Mouse (Mus musculus): ENCODE data around the gene Actn3. TPM values are rescaled to one million over a fixed set of nuclear protein-coding genes. Genes with fewer than 3 reads are reported as not detected.
A peak's percentile ranks its signal among the peaks of the same experiment; 100 is the strongest.

Actn3 gene
- total RNA-seq, 2 experiments from 2014 or later: 7,595 to 9,342 TPM

- DNase-seq (ENCODE audit: low spot score): no peak
Observed at GRCm38 (mm10) chr19:4863048-4863447, 14.7 kb downstream of the Actn3 start.

GRCm38 (mm10) chr19:4859081-4859480, 18.6 kb downstream of the Actn3 start:
- DNase-seq (ENCODE audit: low spot score): no peak

GRCm38 (mm10) chr19:4855951-4856350, 21.8 kb downstream of the Actn3 start:
- no peak for DNase-seq (ENCODE audit: low spot score)

- no peak for DNase-seq (ENCODE audit: low spot score)
Observed at GRCm38 (mm10) chr19:4855470-4855820, 22.3 kb downstream of the Actn3 start.

- peak; percentile 94 for DNase-seq (ENCODE audit: low spot score)
Observed at GRCm38 (mm10) chr19:4854552-4855469, 22.9 kb downstream of the Actn3 start, which contains the start of gene Ctsf. Ctsf (plus strand) TSS chr19:4855130.

GRCm38 (mm10) chr19:4850281-4850680, 27.4 kb downstream of the Actn3 start:
- DNase-seq (ENCODE audit: low spot score): no peak

- DNase-seq (ENCODE audit: low spot score): no peak
Observed at GRCm38 (mm10) chr19:4849800-4850199, 27.9 kb downstream of the Actn3 start.

- DNase-seq (ENCODE audit: low spot score): no peak
Observed at GRCm38 (mm10) chr19:4847490-4847889, 30.2 kb downstream of the Actn3 start.

- DNase-seq (ENCODE audit: low spot score): no peak
Observed at GRCm38 (mm10) chr19:4845846-4846245, 31.9 kb downstream of the Actn3 start.

- DNase-seq (ENCODE audit: low spot score): no peak
Observed at GRCm38 (mm10) chr19:4842611-4843010, 35.1 kb downstream of the Actn3 start.

- DNase-seq (ENCODE audit: low spot score): no peak
Observed at GRCm38 (mm10) chr19:4840848-4841247, 36.9 kb downstream of the Actn3 start.

- DNase-seq (ENCODE audit: low spot score): peak; percentile 98
Observed at GRCm38 (mm10) chr19:4839149-4839548, 38.6 kb downstream of the Actn3 start, which contains the start of the genes Ccs and Ccdc87. Ccs (minus strand) TSS chr19:4839332. Ccdc87 (plus strand) TSS chr19:4839366.

- no peak for DNase-seq (ENCODE audit: low spot score)
Observed at GRCm38 (mm10) chr19:4838526-4839140, 39.1 kb downstream of the Actn3 start.

GRCm38 (mm10) chr19:4837049-4837448, 40.7 kb downstream of the Actn3 start:
- no peak for DNase-seq (ENCODE audit: low spot score)

- no peak for DNase-seq (ENCODE audit: low spot score)
Observed at GRCm38 (mm10) chr19:4836096-4836495, 41.6 kb downstream of the Actn3 start.

GRCm38 (mm10) chr19:4833977-4834376, 43.7 kb downstream of the Actn3 start:
- DNase-seq (ENCODE audit: low spot score): peak; percentile 66

- peak; percentile 88 for DNase-seq (ENCODE audit: low spot score)
Observed at GRCm38 (mm10) chr19:4829156-4829555, 48.6 kb downstream of the Actn3 start.

- no peak for DNase-seq (ENCODE audit: low spot score)
Observed at GRCm38 (mm10) chr19:4828444-4829114, 49.1 kb downstream of the Actn3 start.

- DNase-seq (ENCODE audit: low spot score): peak; percentile 87
Observed at GRCm38 (mm10) chr19:4820678-4821303, 56.9 kb downstream of the Actn3 start.

GRCm38 (mm10) chr19:4817182-4817835, 60.4 kb downstream of the Actn3 start:
- no peak for DNase-seq (ENCODE audit: low spot score)

GRCm38 (mm10) chr19:4813015-4813414, 64.7 kb downstream of the Actn3 start:
- DNase-seq (ENCODE audit: low spot score): no peak
